Mouse (Mus musculus): ENCODE data around the gene Fxyd7. TPM values are rescaled to one million over a fixed set of nuclear protein-coding genes. Genes with fewer than 3 reads are reported as not detected.

Gene Fxyd7
- polyA plus RNA-seq, 1 experiment, result not detected

DNA sequence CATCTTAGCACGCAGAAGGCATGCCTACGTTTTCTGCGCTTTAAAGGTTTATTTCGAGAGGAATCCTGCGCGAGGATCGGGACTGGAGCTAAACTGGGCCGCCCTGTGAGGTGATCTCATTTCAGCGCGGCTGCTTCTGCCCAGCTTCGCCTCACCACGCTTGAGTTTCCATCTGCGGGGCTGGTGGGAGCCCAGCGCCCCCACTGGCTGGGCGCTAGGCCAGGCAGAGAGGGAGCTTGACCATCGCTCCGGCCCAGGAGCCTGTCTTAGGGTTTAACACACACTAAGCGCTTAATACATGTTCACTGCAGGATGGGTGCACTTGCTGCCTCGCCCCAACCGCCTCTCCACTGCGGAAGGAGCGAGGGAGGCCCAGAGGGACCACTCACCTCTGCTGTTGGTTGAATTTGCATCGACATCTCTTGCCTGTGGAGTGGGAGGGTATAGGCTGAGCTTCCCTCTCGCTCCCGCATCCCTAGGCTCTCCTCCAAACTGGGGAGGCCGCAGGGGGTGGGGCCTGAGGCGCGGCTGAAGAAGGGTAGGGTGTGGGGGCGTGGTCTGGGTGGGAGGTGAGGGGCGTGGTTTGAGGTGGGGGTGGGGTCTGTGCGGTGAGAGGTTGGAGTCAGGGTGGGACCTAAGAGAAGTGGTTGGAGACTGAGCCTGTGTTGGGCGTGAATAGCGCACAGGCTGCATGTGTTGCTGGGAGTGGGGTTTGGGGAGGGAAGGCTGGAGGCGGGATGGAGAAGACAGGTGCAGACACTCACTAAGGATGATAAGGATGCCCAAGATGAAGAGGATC is 1.6 kb upstream of the Fxyd7 start:
- Histone ChIP-seq H3K27me3 (ENCODE audit: control insufficient read depth, insufficient read depth, insufficient read length) (peaks cover 20% of the 10 kb centered on the region), H3K4me3 (no peak overlapping the region), H3ac (ENCODE audit: control insufficient read depth, insufficient read length) (no peak overlapping the region), H3K4me2 (ENCODE audit: low read depth) (no peak overlapping the region), H3K36me3 (ENCODE audit: control insufficient read depth, insufficient read depth) (no peaks in the 10 kb centered on the region), H3K79me2 (ENCODE audit: control insufficient read depth, insufficient read depth) (no peaks in the 10 kb centered on the region)
- TF ChIP-seq E2F4 (IDR thresholded peaks at IDR 0.05; ENCODE audit: insufficient read depth), result no peak
- no peak for TF ChIP-seq POLR2AphosphoS2 (IDR thresholded peaks at IDR 0.05; ENCODE audit: insufficient read length, low read depth)
- TF ChIP-seq TCF12 (IDR thresholded peaks at IDR 0.05; ENCODE audit: insufficient read depth, poor library complexity, severe bottlenecking), result no peak
- TF ChIP-seq MAX (IDR thresholded peaks at IDR 0.05; ENCODE audit: low read depth), result no peak
- TF ChIP-seq USF1 (IDR thresholded peaks at IDR 0.05; ENCODE audit: low read depth), result no peak
- no peak for TF ChIP-seq CEBPB (IDR thresholded peaks at IDR 0.05; ENCODE audit: insufficient read depth, poor library complexity, severe bottlenecking)
- TF ChIP-seq MYOG (IDR thresholded peaks at IDR 0.05; ENCODE audit: control insufficient read depth in 1 of 3, insufficient read depth in 1 of 3, insufficient read length in 2 of 3, low read depth in 2 of 3), result no peak
- no peak for TF ChIP-seq TCF3 (IDR thresholded peaks at IDR 0.05; ENCODE audit: insufficient read length, low read depth)
- TF ChIP-seq REST (IDR thresholded peaks at IDR 0.05; ENCODE audit: insufficient read depth, insufficient read length), result no peak
- TF ChIP-seq POLR2A (IDR thresholded peaks at IDR 0.05; ENCODE audit: insufficient read length, low read depth), result no peak
- no peak for TF ChIP-seq SRF (IDR thresholded peaks at IDR 0.05; ENCODE audit: control insufficient read depth, insufficient read length, low read depth)
- no peak for TF ChIP-seq MYOD1 (IDR thresholded peaks at IDR 0.05; ENCODE audit: control insufficient read depth in 1 of 3, insufficient read length in 2 of 3, low read depth in 2 of 3)

DNA sequence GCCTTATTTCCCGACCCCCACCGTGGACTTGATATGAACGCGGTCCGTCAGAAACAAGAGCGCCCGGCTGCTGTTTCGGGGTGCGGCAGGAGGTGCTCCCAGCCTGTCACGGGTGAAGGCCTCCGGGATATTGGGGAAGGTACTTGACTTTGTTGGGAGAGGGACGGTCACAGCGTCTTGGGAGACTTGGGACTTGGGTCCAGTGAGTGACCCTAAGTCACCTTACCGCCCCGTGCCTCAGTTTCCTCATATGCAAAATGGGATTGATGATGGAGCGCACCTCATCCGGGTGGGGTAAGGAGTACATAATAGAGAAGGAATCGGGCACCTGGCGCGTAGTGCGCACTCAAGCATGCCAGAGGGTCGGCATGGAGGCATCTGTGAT is 976 bp upstream of the Fxyd7 start:
- Histone ChIP-seq H3K4me2 (ENCODE audit: low read depth) (no peak overlapping the region), H3ac (ENCODE audit: control insufficient read depth, insufficient read length) (no peak overlapping the region), H3K4me3 (no peak overlapping the region), H3K79me2 (ENCODE audit: control insufficient read depth, insufficient read depth) (no peaks in the 10 kb centered on the region), H3K27me3 (ENCODE audit: control insufficient read depth, insufficient read depth, insufficient read length) (peaks cover 20% of the 10 kb centered on the region), H3K36me3 (ENCODE audit: control insufficient read depth, insufficient read depth) (no peaks in the 10 kb centered on the region)
- TF ChIP-seq TCF3 (IDR thresholded peaks at IDR 0.05; ENCODE audit: insufficient read length, low read depth), result no peak
- no peak for TF ChIP-seq POLR2A (IDR thresholded peaks at IDR 0.05; ENCODE audit: insufficient read length, low read depth)
- TF ChIP-seq USF1 (IDR thresholded peaks at IDR 0.05; ENCODE audit: low read depth), result no peak
- no peak for TF ChIP-seq MAX (IDR thresholded peaks at IDR 0.05; ENCODE audit: low read depth)
- no peak for TF ChIP-seq TCF12 (IDR thresholded peaks at IDR 0.05; ENCODE audit: insufficient read depth, poor library complexity, severe bottlenecking)
- TF ChIP-seq POLR2AphosphoS2 (IDR thresholded peaks at IDR 0.05; ENCODE audit: insufficient read length, low read depth), result no peak
- TF ChIP-seq MYOD1 (IDR thresholded peaks at IDR 0.05; ENCODE audit: control insufficient read depth in 1 of 3, insufficient read length in 2 of 3, low read depth in 2 of 3), result no peak

GRCm38 (mm10) chr7:31050921-31051320 is 346 bp downstream of the Fxyd7 start:
- Histone ChIP-seq H3ac (ENCODE audit: control insufficient read depth, insufficient read length) (no peak overlapping the region), H3K36me3 (ENCODE audit: control insufficient read depth, insufficient read depth) (no peaks in the 10 kb centered on the region), H3K4me3 (no peak overlapping the region), H3K27me3 (ENCODE audit: control insufficient read depth, insufficient read depth, insufficient read length) (peaks cover 20% of the 10 kb centered on the region), H3K79me2 (ENCODE audit: control insufficient read depth, insufficient read depth) (no peaks in the 10 kb centered on the region), H3K4me2 (ENCODE audit: low read depth) (no peak overlapping the region)
- TF ChIP-seq MYOG (IDR thresholded peaks at IDR 0.05; ENCODE audit: control insufficient read depth in 1 of 3, insufficient read depth in 1 of 3, insufficient read length in 2 of 3, low read depth in 2 of 3) (no peak), POLR2AphosphoS2 (IDR thresholded peaks at IDR 0.05; ENCODE audit: insufficient read length, low read depth) (no peak), TCF3 (IDR thresholded peaks at IDR 0.05; ENCODE audit: insufficient read length, low read depth) (no peak), USF1 (IDR thresholded peaks at IDR 0.05; ENCODE audit: low read depth) (no peak), MYOD1 (IDR thresholded peaks at IDR 0.05; ENCODE audit: control insufficient read depth in 1 of 3, insufficient read length in 2 of 3, low read depth in 2 of 3) (no peak), TCF12 (IDR thresholded peaks at IDR 0.05; ENCODE audit: insufficient read depth, poor library complexity, severe bottlenecking) (no peak), POLR2A (IDR thresholded peaks at IDR 0.05; ENCODE audit: insufficient read length, low read depth) (no peak), CEBPB (IDR thresholded peaks at IDR 0.05; ENCODE audit: insufficient read depth, poor library complexity, severe bottlenecking) (no peak), MAX (IDR thresholded peaks at IDR 0.05; ENCODE audit: low read depth) (no peak), E2F4 (IDR thresholded peaks at IDR 0.05; ENCODE audit: insufficient read depth) (no peak), SRF (IDR thresholded peaks at IDR 0.05; ENCODE audit: control insufficient read depth, insufficient read length, low read depth) (no peak), REST (IDR thresholded peaks at IDR 0.05; ENCODE audit: insufficient read depth, insufficient read length) (no peak)

DNA sequence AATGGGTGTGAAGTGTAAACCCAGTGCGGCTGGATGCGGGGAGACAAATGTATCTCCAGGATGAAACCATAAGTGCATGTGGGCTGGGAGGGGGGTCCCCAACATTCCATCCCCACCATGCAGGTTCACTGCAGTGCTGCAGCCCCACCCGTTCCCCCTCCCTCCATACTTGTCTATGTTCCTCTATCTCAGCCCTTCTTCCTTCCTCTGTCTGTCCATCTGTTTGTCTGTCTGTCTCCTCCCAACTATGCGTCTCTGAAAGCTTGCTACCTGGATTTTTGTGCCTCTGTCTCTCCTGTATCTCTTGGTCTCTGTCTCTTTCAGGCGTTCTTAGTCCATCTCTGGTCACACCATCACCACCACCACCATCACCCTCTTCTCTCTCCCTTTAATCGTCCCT is 780 bp downstream of the Fxyd7 start:
- H3K4me3 ChIP-seq, result no peak overlapping the region
- H3K79me2 ChIP-seq (ENCODE audit: control insufficient read depth, insufficient read depth), result no peaks in the 10 kb centered on the region
- H3K36me3 ChIP-seq (ENCODE audit: control insufficient read depth, insufficient read depth), result no peaks in the 10 kb centered on the region
- TF ChIP-seq MYOG (IDR thresholded peaks at IDR 0.05; ENCODE audit: control insufficient read depth in 1 of 3, insufficient read depth in 1 of 3, insufficient read length in 2 of 3, low read depth in 2 of 3) (no peak), MAX (IDR thresholded peaks at IDR 0.05; ENCODE audit: low read depth) (no peak), TCF12 (IDR thresholded peaks at IDR 0.05; ENCODE audit: insufficient read depth, poor library complexity, severe bottlenecking) (no peak), TCF3 (IDR thresholded peaks at IDR 0.05; ENCODE audit: insufficient read length, low read depth) (no peak), E2F4 (IDR thresholded peaks at IDR 0.05; ENCODE audit: insufficient read depth) (no peak), USF1 (IDR thresholded peaks at IDR 0.05; ENCODE audit: low read depth) (no peak), SRF (IDR thresholded peaks at IDR 0.05; ENCODE audit: control insufficient read depth, insufficient read length, low read depth) (no peak), REST (IDR thresholded peaks at IDR 0.05; ENCODE audit: insufficient read depth, insufficient read length) (no peak), MYOD1 (IDR thresholded peaks at IDR 0.05; ENCODE audit: control insufficient read depth in 1 of 3, insufficient read length in 2 of 3, low read depth in 2 of 3) (no peak), POLR2A (IDR thresholded peaks at IDR 0.05; ENCODE audit: insufficient read length, low read depth) (no peak), POLR2AphosphoS2 (IDR thresholded peaks at IDR 0.05; ENCODE audit: insufficient read length, low read depth) (no peak)
- no peak overlapping the region for H3ac ChIP-seq (ENCODE audit: control insufficient read depth, insufficient read length)
- peaks cover 20% of the 10 kb centered on the region for H3K27me3 ChIP-seq (ENCODE audit: control insufficient read depth, insufficient read depth, insufficient read length)
- no peak overlapping the region for H3K4me2 ChIP-seq (ENCODE audit: low read depth)

Measured in myocyte (in vitro differentiated cells).